Mouse (Mus musculus): ENCODE data around the gene Antxrl. TPM values are rescaled to one million over a fixed set of nuclear protein-coding genes. Genes with fewer than 3 reads are reported as not detected.

The Antxrl gene
- polyA plus RNA-seq (2017; shearing (Covaris generic)) = not detected

DNA sequence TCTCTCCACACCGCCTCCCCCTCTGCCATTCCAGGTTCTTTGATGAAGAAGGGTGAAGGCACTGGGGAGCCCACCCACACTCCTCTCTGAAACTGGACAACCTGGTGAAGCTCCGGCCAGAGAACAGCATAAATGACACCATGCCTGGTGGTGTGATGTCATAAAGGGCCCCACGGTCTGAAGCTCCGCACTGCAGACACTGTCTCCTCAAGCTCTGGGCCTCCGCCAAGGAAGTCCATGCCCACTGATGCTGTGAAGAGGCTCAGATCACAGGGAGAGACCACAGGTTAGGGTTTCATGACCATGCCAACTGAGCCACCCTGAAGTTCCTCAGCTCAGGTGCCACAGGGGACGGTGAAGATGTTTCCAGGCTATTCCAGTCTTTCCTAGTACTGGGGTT is at the start of gene Antxrl:
TSS of gene Antxrl (plus strand) at position 192 of the 400 bp plus-strand sequence.

GRCm38 (mm10) chr14:34015063-34015462 is 37.4 kb upstream of the Antxrl start, which contains the start of gene Gm30083:
Gene Gm30083, minus strand, starts transcription at chr14:34015182.

DNA sequence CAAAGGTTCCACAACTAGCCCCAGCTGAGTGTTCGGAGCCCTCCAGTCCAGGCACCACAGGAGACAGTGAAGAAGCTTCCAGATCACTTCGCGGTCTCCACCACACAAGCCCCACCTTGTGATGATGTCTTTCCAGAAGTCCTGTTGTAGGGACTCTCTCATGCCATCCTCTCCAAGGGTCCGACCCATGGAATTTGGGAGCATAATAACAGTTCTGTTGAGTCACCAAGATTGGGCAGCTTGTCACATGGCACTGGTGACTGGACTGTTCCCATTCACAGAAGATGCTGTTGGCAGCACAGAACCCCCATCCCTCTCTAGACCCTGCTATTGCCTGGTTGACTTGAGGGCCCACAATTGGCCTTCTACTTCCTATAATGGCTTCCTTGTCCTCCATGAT is 36.1 kb upstream of the Antxrl start, which contains the start of gene Gm5460:
TSS of gene Gm5460 (plus strand) at position 378 of the 400 bp plus-strand sequence.

GRCm38 (mm10) chr14:34085731-34086130 is 33.2 kb downstream of the Antxrl start, which contains the start of gene Anxa8:
Gene Anxa8, plus strand, starts transcription at chr14:34085981.

GRCm38 (mm10) chr14:34102601-34103000 is 50.1 kb downstream of the Antxrl start, which contains the start of gene A630023A22Rik:
Gene A630023A22Rik, minus strand, starts transcription at chr14:34102754.

Other genes with a start within 250 kb of the Antxrl start
- gene Gdf10, start 129.1 kb upstream of the Antxrl start, polyA plus RNA-seq (2017; shearing (Covaris generic)) = not detected
- not detected for gene Gdf2, start 111.7 kb upstream of the Antxrl start, polyA plus RNA-seq (2017; shearing (Covaris generic))
- not detected for gene Rbp3, start 98.7 kb upstream of the Antxrl start, polyA plus RNA-seq (2017; shearing (Covaris generic))
- gene Zfp488, start 73.9 kb upstream of the Antxrl start, polyA plus RNA-seq (2017; shearing (Covaris generic)) = not detected
- not detected for gene Gm30083, start 37.5 kb upstream of the Antxrl start, polyA plus RNA-seq (2017; shearing (Covaris generic))
- not detected for gene Gm5460, start 35.9 kb upstream of the Antxrl start, polyA plus RNA-seq (2017; shearing (Covaris generic))
- gene Anxa8, start 33.3 kb downstream of the Antxrl start, polyA plus RNA-seq (2017; shearing (Covaris generic)) = not detected
- not detected for gene A630023A22Rik, start 50.0 kb downstream of the Antxrl start, polyA plus RNA-seq (2017; shearing (Covaris generic))
- not detected for gene Npy4r, start 99.8 kb downstream of the Antxrl start, polyA plus RNA-seq (2017; shearing (Covaris generic))
- gene Gprin2, start 148.9 kb downstream of the Antxrl start, polyA plus RNA-seq (2017; shearing (Covaris generic)) = not detected
- gene Syt15, start 166.9 kb downstream of the Antxrl start, polyA plus RNA-seq (2017; shearing (Covaris generic)) = 0.24 TPM

Data from effector memory CD4-positive, alpha-beta T cell, adult 5 months (primary cell).